Mouse (Mus musculus): ENCODE measurements around the gene Htra3. TPM values are rescaled to one million over a fixed set of nuclear protein-coding genes. Genes with fewer than 3 reads are reported as not detected.
A peak's percentile ranks its signal among the peaks of the same experiment; 100 is the strongest.

Gene Htra3
- polyA plus RNA-seq, 1 experiment from 2014 or later, result 2.3 TPM

DNA sequence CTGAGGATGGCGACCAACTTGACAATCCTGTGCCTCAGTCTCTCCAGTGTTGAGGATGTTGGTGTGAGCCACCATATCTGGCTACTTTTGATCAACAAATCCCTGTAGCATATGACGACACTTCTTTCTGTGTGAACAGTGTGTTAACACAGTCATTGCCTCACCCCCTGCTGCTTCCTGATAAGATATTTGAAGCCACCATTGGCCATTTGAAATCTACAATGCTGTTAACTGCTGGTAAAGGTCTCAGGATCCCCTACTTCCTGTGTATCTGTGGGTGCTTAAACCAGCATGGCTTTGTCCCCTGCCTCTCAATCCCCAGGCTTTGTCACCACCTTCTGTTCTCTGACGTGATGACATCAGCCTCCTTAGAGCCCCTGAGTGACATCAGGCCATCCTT is 5.5 kb upstream of the Htra3 start:
- Histone ChIP-seq H3K4me2 (ENCODE audit: low read depth, low read length) (no peak overlapping the region), H3K9ac (replicated peaks) (no peak overlapping the region), H3K4me1 (ENCODE audit: insufficient read depth) (no peaks in the 10 kb centered on the region), H3K4me3 (ENCODE audit: low read depth, low read length) (no peak overlapping the region), H3K9me3 (ENCODE audit: low read length) (no peaks in the 10 kb centered on the region), H3K36me3 (replicated peaks; ENCODE audit: insufficient read depth, low read length) (no peaks in the 10 kb centered on the region), H3K27me3 (ENCODE audit: insufficient read depth, low read length) (peaks cover 7% of the 10 kb centered on the region; the same call in 1 of the 2 replicates), H3K27ac (ENCODE audit: low read depth) (no peak overlapping the region)
- TF ChIP-seq EP300 (IDR thresholded peaks at IDR 0.05; ENCODE audit: low read depth) (no peak), CTCF (IDR thresholded peaks at IDR 0.05; ENCODE audit: low read depth) (no peak)
- 21% methylated on average over 3 of the region's 3 CpGs for WGBS (ENCODE audit: insufficient replicate concordance)
- DNase-seq, result no peak
- no peak for ATAC-seq

DNA sequence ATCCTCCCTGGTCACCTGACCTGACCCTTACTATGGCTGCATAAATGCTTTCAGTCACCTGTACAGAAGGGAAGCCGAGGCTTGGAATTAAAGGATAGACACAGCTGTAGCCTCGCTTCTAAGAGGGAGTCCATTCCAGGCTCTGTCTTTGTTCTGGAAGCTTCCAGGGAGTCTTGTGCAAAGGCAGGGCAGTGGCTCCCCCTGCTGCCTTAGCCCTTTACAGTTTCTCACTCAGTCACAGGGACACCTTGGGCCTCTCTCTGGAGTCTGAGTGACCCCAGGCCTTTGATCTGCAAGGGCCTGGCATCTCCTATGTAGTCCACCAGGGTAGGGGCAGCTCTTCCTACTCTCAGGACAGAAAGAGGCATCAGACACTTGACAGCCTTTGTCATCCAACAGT is 1.4 kb upstream of the Htra3 start:
- DNase-seq, result peak; percentile 24
- no peak for TF ChIP-seq EP300 (IDR thresholded peaks at IDR 0.05; ENCODE audit: low read depth)
- peak; percentile 62 for TF ChIP-seq CTCF (IDR thresholded peaks at IDR 0.05; ENCODE audit: low read depth)
- no peaks in the 10 kb centered on the region for H3K36me3 ChIP-seq (replicated peaks; ENCODE audit: insufficient read depth, low read length)
- no peak overlapping the region for H3K27ac ChIP-seq (ENCODE audit: low read depth)
- H3K9ac ChIP-seq (replicated peaks), result no peak overlapping the region
- H3K4me1 ChIP-seq (ENCODE audit: insufficient read depth), result no peaks in the 10 kb centered on the region
- H3K4me2 ChIP-seq (ENCODE audit: low read depth, low read length), result no peak overlapping the region
- H3K4me3 ChIP-seq (ENCODE audit: low read depth, low read length), result no peak overlapping the region
- ATAC-seq, result no peak
- WGBS (ENCODE audit: insufficient replicate concordance), result 67% methylated on average over 2 of the region's 2 CpGs
- peaks cover 34% of the 10 kb centered on the region for H3K27me3 ChIP-seq (ENCODE audit: insufficient read depth, low read length)
- no peaks in the 10 kb centered on the region for H3K9me3 ChIP-seq (ENCODE audit: low read length)

GRCm38 (mm10) chr5:35676964-35677363 is 2.6 kb downstream of the Htra3 start:
- Histone ChIP-seq H3K36me3 (replicated peaks; ENCODE audit: insufficient read depth, low read length) (no peaks in the 10 kb centered on the region), H3K4me1 (ENCODE audit: insufficient read depth) (peaks cover 16% of the 10 kb centered on the region), H3K27ac (ENCODE audit: low read depth) (no peak overlapping the region), H3K9me3 (ENCODE audit: low read length) (no peaks in the 10 kb centered on the region), H3K9ac (replicated peaks) (no peak overlapping the region), H3K4me3 (ENCODE audit: low read depth, low read length) (no peak overlapping the region), H3K27me3 (ENCODE audit: insufficient read depth, low read length) (peaks cover 34% of the 10 kb centered on the region), H3K4me2 (ENCODE audit: low read depth, low read length) (no peak overlapping the region)
- 80% methylated on average over 7 of the region's 7 CpGs for WGBS (ENCODE audit: insufficient replicate concordance)
- TF ChIP-seq CTCF (IDR thresholded peaks at IDR 0.05; ENCODE audit: low read depth), result no peak
- ATAC-seq, result no peak
- no peak for DNase-seq

- ATAC-seq, result peak; percentile 67
- no peaks in the 10 kb centered on the region for H3K9me3 ChIP-seq (ENCODE audit: low read length)
- no peak for TF ChIP-seq CTCF (IDR thresholded peaks at IDR 0.05; ENCODE audit: low read depth)
- no peak for TF ChIP-seq EP300 (IDR thresholded peaks at IDR 0.05; ENCODE audit: low read depth)
- H3K36me3 ChIP-seq (replicated peaks; ENCODE audit: insufficient read depth, low read length), result no peaks in the 10 kb centered on the region
- peaks cover 16% of the 10 kb centered on the region for H3K4me1 ChIP-seq (ENCODE audit: insufficient read depth)
- H3K4me3 ChIP-seq (ENCODE audit: low read depth, low read length), result no peak overlapping the region
- peak; percentile 44 for DNase-seq
- no peak overlapping the region for H3K9ac ChIP-seq (replicated peaks)
- WGBS (ENCODE audit: insufficient replicate concordance), result 51% methylated on average over 4 of the region's 4 CpGs
- H3K4me2 ChIP-seq (ENCODE audit: low read depth, low read length), result no peak overlapping the region
- H3K27ac ChIP-seq (ENCODE audit: low read depth), result 0 out of 2 replicates have a peak overlapping the region, but pooled peaks have one; percentile 35
- peaks cover 17% of the 10 kb centered on the region for H3K27me3 ChIP-seq (ENCODE audit: insufficient read depth, low read length)
These were observed 5.5 kb downstream of the Htra3 start for GRCm38 (mm10) chr5:35674081-35674555.

DNA sequence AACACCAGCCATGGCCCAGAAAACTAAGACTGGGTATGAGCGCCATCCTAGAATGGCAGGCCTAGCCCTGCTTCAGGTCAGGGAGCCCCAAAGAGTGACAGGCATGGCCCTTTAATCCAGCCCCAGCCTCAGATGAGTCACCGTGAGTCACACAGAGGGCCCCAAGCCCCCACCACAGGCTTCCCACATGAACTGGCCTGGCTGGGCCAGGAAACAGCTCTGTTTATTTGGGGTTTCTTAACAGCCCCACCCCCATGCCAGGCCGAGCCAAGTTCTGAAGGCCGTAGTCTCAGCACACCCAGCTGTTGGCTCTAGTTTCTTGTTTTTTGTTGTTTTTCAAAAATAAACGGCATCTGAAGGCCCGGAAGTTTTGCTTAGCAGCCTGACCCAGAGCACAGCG is 6.5 kb downstream of the Htra3 start:
- no peaks in the 10 kb centered on the region for H3K9me3 ChIP-seq (ENCODE audit: low read length)
- no peak overlapping the region for H3K4me2 ChIP-seq (ENCODE audit: low read depth, low read length)
- H3K4me1 ChIP-seq (ENCODE audit: insufficient read depth), result peaks cover 16% of the 10 kb centered on the region
- H3K27me3 ChIP-seq (ENCODE audit: insufficient read depth, low read length), result peaks cover 7% of the 10 kb centered on the region; the same call in 1 of the 2 replicates
- H3K27ac ChIP-seq (ENCODE audit: low read depth), result 0 out of 2 replicates have a peak overlapping the region, but pooled peaks have one; percentile 35
- no peak overlapping the region for H3K9ac ChIP-seq (replicated peaks)
- peak; percentile 67; the same call in 1 of the 2 replicates for ATAC-seq
- peak; percentile 62 for DNase-seq
- no peaks in the 10 kb centered on the region for H3K36me3 ChIP-seq (replicated peaks; ENCODE audit: insufficient read depth, low read length)
- H3K4me3 ChIP-seq (ENCODE audit: low read depth, low read length), result no peak overlapping the region
- WGBS (ENCODE audit: insufficient replicate concordance), result 38% methylated on average over 7 of the region's 7 CpGs
- TF ChIP-seq CTCF (IDR thresholded peaks at IDR 0.05; ENCODE audit: low read depth), result no peak
- peak; percentile 37; the same call in 1 of the 2 replicates for TF ChIP-seq EP300 (IDR thresholded peaks at IDR 0.05; ENCODE audit: low read depth)

GRCm38 (mm10) chr5:35672581-35672980 is 7.0 kb downstream of the Htra3 start:
- ATAC-seq (no peak), DNase-seq (no peak)
- H3K4me3 ChIP-seq (ENCODE audit: low read depth, low read length), result no peak overlapping the region
- H3K4me1 ChIP-seq (ENCODE audit: insufficient read depth), result peaks cover 16% of the 10 kb centered on the region
- H3K4me2 ChIP-seq (ENCODE audit: low read depth, low read length), result no peak overlapping the region
- 63% methylated on average over 1 of the region's 1 CpGs for WGBS (ENCODE audit: insufficient replicate concordance)
- TF ChIP-seq EP300 (IDR thresholded peaks at IDR 0.05; ENCODE audit: low read depth), result no peak
- TF ChIP-seq CTCF (IDR thresholded peaks at IDR 0.05; ENCODE audit: low read depth), result no peak
- H3K27me3 ChIP-seq (ENCODE audit: insufficient read depth, low read length), result peaks cover 2% of the 10 kb centered on the region; the same call in 1 of the 2 replicates
- no peaks in the 10 kb centered on the region for H3K36me3 ChIP-seq (replicated peaks; ENCODE audit: insufficient read depth, low read length)
- 0 out of 2 replicates have a peak overlapping the region, but pooled peaks have one; percentile 30 for H3K27ac ChIP-seq (ENCODE audit: low read depth)
- no peaks in the 10 kb centered on the region for H3K9me3 ChIP-seq (ENCODE audit: low read length)
- no peak overlapping the region for H3K9ac ChIP-seq (replicated peaks)

Data from liver, postnatal 0 days (tissue).